Mouse (Mus musculus): ENCODE results near the gene Donson. TPM values are rescaled to one million over a fixed set of nuclear protein-coding genes. Genes with fewer than 3 reads are reported as not detected.

Donson gene
- 12.2 TPM for polyA plus RNA-seq (2012; fragmentation: generic; extraction: Trizol)
- long read RNA-seq, experiment 1, transcript Donson-201 (10 exons, 2,365 nt), result major isoform, 13 of 18 reads
- long read RNA-seq, experiment 1, partial matches to known transcripts, result 1 of 18 reads
- long read RNA-seq, experiment 1, other reads (novel, unspliced or antisense), result 3 of 18 reads
- long read RNA-seq, experiment 2, transcript Donson-201 (10 exons, 2,365 nt), result major isoform, 297 of 331 reads
- long read RNA-seq, experiment 2, partial matches to known transcripts, result 4 of 331 reads
- long read RNA-seq, experiment 2, other reads (novel, unspliced or antisense), result 26 of 331 reads

DNA sequence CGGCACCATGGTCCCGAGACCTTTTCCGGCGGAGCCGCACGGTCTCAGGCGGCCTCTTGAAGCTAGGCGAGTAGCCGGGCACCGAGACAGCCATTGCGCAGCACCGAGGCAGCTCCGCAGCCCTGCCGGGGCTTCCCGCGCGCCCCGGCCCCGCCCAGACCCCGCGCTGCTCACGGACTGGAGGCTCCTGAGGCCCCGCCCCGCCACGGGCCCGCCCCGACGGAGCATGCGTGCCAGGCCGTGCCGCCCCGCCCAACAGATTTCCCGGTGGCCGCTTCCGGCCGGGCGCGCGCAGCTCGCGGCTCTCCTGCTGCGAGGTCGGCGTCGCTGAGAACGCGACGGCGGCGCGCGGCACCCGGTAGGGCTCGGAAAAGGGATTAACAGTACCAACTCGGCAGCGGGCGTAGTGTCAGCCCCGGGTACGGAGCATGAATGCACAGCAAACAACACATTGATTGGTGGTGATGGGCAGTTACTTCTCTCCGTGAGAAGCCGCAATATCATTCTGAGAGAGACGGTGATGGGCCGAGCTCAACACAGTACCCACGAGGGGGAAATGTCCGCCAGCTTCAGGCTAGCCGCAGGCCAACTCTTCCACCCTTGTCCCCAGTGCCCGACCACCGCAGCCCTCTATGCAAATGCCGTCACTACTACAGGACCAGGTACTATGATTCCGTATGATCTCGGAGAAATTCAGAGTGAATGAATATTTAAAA, at the start of gene Donson:
Gene Donson (minus strand): TSS at position 152 of the 716 bp plus-strand sequence.
- TF ChIP-seq USF1 (IDR thresholded peaks at IDR 0.05; ENCODE audit: low read depth) (no peak), MYOD1 (IDR thresholded peaks at IDR 0.05; ENCODE audit: control insufficient read depth, insufficient read length, low read depth) (no peak), CEBPB (IDR thresholded peaks at IDR 0.05; ENCODE audit: low read depth) (no peak), MAX (IDR thresholded peaks at IDR 0.05) (peak; percentile 49), CTCF (IDR thresholded peaks at IDR 0.05; ENCODE audit: control insufficient read depth, insufficient read depth, insufficient read length) (no peak), MYOG (IDR thresholded peaks at IDR 0.05; ENCODE audit: control insufficient read depth, extremely low read depth, insufficient read length) (no peak)
- peaks cover 14% of the 10 kb centered on the region for H3K79me2 ChIP-seq (ENCODE audit: control insufficient read depth, insufficient read depth)
- peaks cover 2% of the 10 kb centered on the region for H3K79me3 ChIP-seq (ENCODE audit: low read depth)
- H3K4me3 ChIP-seq (ENCODE audit: insufficient read depth, poor library complexity, severe bottlenecking), result peak within 1 kb of the TSS; percentile 68
- peak within 1 kb of the TSS; percentile 92 for H3ac ChIP-seq (ENCODE audit: control insufficient read depth, insufficient read length, low read depth)
- peaks cover 15% of the 10 kb centered on the region for H3K36me3 ChIP-seq (ENCODE audit: control insufficient read depth, insufficient read depth)
- H3K27me3 ChIP-seq (ENCODE audit: control insufficient read depth, insufficient read depth, insufficient read length), result no peaks in the 10 kb centered on the region

GRCm38 (mm10) chr16:91736046-91736816, 47.7 kb upstream of the Donson start:
- Histone ChIP-seq H3K79me2 (ENCODE audit: control insufficient read depth, insufficient read depth) (peaks cover 99% of the 10 kb centered on the region), H3K27me3 (ENCODE audit: control insufficient read depth, insufficient read depth, insufficient read length) (no peaks in the 10 kb centered on the region), H3ac (ENCODE audit: control insufficient read depth, insufficient read length, low read depth) (no peak overlapping the region), H3K4me3 (ENCODE audit: insufficient read depth, poor library complexity, severe bottlenecking) (no peak overlapping the region), H3K79me3 (ENCODE audit: low read depth) (peaks cover 60% of the 10 kb centered on the region), H3K36me3 (ENCODE audit: control insufficient read depth, insufficient read depth) (no peaks in the 10 kb centered on the region)
- TF ChIP-seq MYOD1 (IDR thresholded peaks at IDR 0.05; ENCODE audit: control insufficient read depth, insufficient read length, low read depth) (no peak), MAX (IDR thresholded peaks at IDR 0.05) (no peak), CEBPB (IDR thresholded peaks at IDR 0.05; ENCODE audit: low read depth) (no peak), MYOG (IDR thresholded peaks at IDR 0.05; ENCODE audit: control insufficient read depth, extremely low read depth, insufficient read length) (no peak), FOSL1 (IDR thresholded peaks at IDR 0.05; ENCODE audit: insufficient read depth, low read length, poor library complexity, severe bottlenecking) (no peak), USF1 (IDR thresholded peaks at IDR 0.05; ENCODE audit: low read depth) (no peak), CTCF (IDR thresholded peaks at IDR 0.05; ENCODE audit: control insufficient read depth, insufficient read depth, insufficient read length) (no peak)

- no peak overlapping the region for H3K4me3 ChIP-seq (ENCODE audit: insufficient read depth, poor library complexity, severe bottlenecking)
- no peaks in the 10 kb centered on the region for H3K27me3 ChIP-seq (ENCODE audit: control insufficient read depth, insufficient read depth, insufficient read length)
- TF ChIP-seq MYOD1 (IDR thresholded peaks at IDR 0.05; ENCODE audit: control insufficient read depth, insufficient read length, low read depth), result no peak
- no peak for TF ChIP-seq CEBPB (IDR thresholded peaks at IDR 0.05; ENCODE audit: low read depth)
- no peak for TF ChIP-seq MAX (IDR thresholded peaks at IDR 0.05)
- no peak for TF ChIP-seq MYOG (IDR thresholded peaks at IDR 0.05; ENCODE audit: control insufficient read depth, extremely low read depth, insufficient read length)
- no peak for TF ChIP-seq USF1 (IDR thresholded peaks at IDR 0.05; ENCODE audit: low read depth)
- TF ChIP-seq FOSL1 (IDR thresholded peaks at IDR 0.05; ENCODE audit: insufficient read depth, low read length, poor library complexity, severe bottlenecking), result no peak
- TF ChIP-seq CTCF (IDR thresholded peaks at IDR 0.05; ENCODE audit: control insufficient read depth, insufficient read depth, insufficient read length), result no peak
- H3ac ChIP-seq (ENCODE audit: control insufficient read depth, insufficient read length, low read depth), result no peak overlapping the region
- H3K79me3 ChIP-seq (ENCODE audit: low read depth), result peaks cover 64% of the 10 kb centered on the region
- peaks cover 99% of the 10 kb centered on the region for H3K79me2 ChIP-seq (ENCODE audit: control insufficient read depth, insufficient read depth)
- H3K36me3 ChIP-seq (ENCODE audit: control insufficient read depth, insufficient read depth), result no peaks in the 10 kb centered on the region
Observed at GRCm38 (mm10) chr16:91734771-91735170, 46.2 kb upstream of the Donson start.

- Histone ChIP-seq H3K27me3 (ENCODE audit: control insufficient read depth, insufficient read depth, insufficient read length) (no peaks in the 10 kb centered on the region), H3K79me3 (ENCODE audit: low read depth) (peaks cover 59% of the 10 kb centered on the region), H3K36me3 (ENCODE audit: control insufficient read depth, insufficient read depth) (no peaks in the 10 kb centered on the region), H3K79me2 (ENCODE audit: control insufficient read depth, insufficient read depth) (peaks cover 89% of the 10 kb centered on the region), H3ac (ENCODE audit: control insufficient read depth, insufficient read length, low read depth) (no peak overlapping the region), H3K4me3 (ENCODE audit: insufficient read depth, poor library complexity, severe bottlenecking) (no peak overlapping the region)
- TF ChIP-seq MYOG (IDR thresholded peaks at IDR 0.05; ENCODE audit: control insufficient read depth, extremely low read depth, insufficient read length) (no peak), CTCF (IDR thresholded peaks at IDR 0.05; ENCODE audit: control insufficient read depth, insufficient read depth, insufficient read length) (no peak), FOSL1 (IDR thresholded peaks at IDR 0.05; ENCODE audit: insufficient read depth, low read length, poor library complexity, severe bottlenecking) (no peak)
Observed at GRCm38 (mm10) chr16:91732816-91733215, 44.2 kb upstream of the Donson start.

- H3K4me3 ChIP-seq (ENCODE audit: insufficient read depth, poor library complexity, severe bottlenecking), result peak overlapping the region; percentile 56
- no peak for TF ChIP-seq MYOD1 (IDR thresholded peaks at IDR 0.05; ENCODE audit: control insufficient read depth, insufficient read length, low read depth)
- no peak for TF ChIP-seq FOSL1 (IDR thresholded peaks at IDR 0.05; ENCODE audit: insufficient read depth, low read length, poor library complexity, severe bottlenecking)
- TF ChIP-seq CTCF (IDR thresholded peaks at IDR 0.05; ENCODE audit: control insufficient read depth, insufficient read depth, insufficient read length), result no peak
- no peak for TF ChIP-seq MAX (IDR thresholded peaks at IDR 0.05)
- TF ChIP-seq CEBPB (IDR thresholded peaks at IDR 0.05; ENCODE audit: low read depth), result no peak
- no peak for TF ChIP-seq USF1 (IDR thresholded peaks at IDR 0.05; ENCODE audit: low read depth)
- TF ChIP-seq MYOG (IDR thresholded peaks at IDR 0.05; ENCODE audit: control insufficient read depth, extremely low read depth, insufficient read length), result no peak
- H3ac ChIP-seq (ENCODE audit: control insufficient read depth, insufficient read length, low read depth), result peak overlapping the region; percentile 55
- peaks cover 89% of the 10 kb centered on the region for H3K79me2 ChIP-seq (ENCODE audit: control insufficient read depth, insufficient read depth)
- no peaks in the 10 kb centered on the region for H3K27me3 ChIP-seq (ENCODE audit: control insufficient read depth, insufficient read depth, insufficient read length)
- peaks cover 48% of the 10 kb centered on the region for H3K79me3 ChIP-seq (ENCODE audit: low read depth)
- no peaks in the 10 kb centered on the region for H3K36me3 ChIP-seq (ENCODE audit: control insufficient read depth, insufficient read depth)
Observed at GRCm38 (mm10) chr16:91730446-91730845, 41.9 kb upstream of the Donson start.

All from C2C12 (cell line).